Mouse (Mus musculus) embryo, embryonic 10 days (tissue): Measurements from ENCODE around the gene Pip5kl1.

ENCODE experiments used
- DNase-seq: peaks from one replicate; pipeline ENCODE4 v3.0.0-alpha.2; 2015; ENCODE audit warnings: low spot score

Pip5kl1 gene

DNA sequence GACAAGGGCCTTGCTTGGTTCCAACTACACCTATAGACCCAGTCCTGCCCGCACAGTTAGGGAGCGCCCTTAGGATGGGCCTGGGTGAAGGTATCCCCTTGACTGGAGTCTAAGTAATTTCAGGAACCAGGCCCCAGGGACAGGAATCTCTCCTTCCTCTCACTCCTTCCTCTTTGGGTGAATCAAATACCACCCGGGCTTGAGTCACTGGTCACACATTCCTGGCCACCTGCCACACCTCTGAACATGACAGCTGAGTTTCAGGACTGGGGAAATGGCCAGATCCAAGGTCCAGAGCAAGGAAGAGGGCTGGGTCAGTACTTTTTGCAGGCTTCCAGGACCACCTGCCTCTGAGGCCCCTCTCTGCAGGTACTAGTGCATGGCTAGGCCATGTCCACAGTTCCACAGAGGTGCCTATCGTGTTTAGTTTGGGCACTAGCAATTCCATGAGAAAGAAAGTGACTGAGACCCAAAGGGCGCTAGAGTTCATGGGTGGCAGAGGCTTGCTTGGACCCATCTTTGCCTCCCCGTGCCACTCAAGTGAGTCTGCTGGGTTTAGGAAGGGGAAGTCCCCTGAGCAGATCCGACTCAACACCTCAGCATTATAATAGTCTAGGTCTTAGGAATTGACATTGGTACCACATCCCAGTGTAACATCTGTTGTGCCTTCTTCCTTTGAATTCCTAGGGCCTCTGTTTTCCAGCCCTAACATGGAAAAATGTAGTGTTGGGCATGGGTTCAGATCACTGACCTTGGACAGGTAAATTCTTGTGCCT, 26.4 kb upstream of the Pip5kl1 start:
- DNase-seq = no peak

DNA sequence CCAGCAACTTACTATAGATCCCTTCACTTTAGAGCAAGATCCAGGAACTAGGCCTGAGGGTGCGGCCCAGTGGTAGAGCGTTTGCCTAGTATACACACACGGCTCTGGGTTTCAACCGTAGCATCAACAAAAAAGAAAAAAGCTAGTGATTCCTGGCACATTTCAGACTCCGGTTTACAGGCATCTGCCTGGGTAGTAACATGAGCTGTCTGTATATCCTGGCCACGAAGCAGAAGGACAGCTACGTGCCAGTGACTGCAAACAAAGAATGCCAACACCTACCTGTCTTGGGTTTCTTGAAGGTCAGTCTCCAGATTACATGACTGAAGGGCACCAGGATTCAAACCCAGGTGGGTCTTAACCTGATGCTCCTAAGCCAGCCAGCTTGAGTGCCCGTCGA, 25.4 kb upstream of the Pip5kl1 start:
- no peak for DNase-seq

- no peak for DNase-seq
Observed at GRCm38 (mm10) chr2:32549764-32550163, 24.8 kb upstream of the Pip5kl1 start.

DNA sequence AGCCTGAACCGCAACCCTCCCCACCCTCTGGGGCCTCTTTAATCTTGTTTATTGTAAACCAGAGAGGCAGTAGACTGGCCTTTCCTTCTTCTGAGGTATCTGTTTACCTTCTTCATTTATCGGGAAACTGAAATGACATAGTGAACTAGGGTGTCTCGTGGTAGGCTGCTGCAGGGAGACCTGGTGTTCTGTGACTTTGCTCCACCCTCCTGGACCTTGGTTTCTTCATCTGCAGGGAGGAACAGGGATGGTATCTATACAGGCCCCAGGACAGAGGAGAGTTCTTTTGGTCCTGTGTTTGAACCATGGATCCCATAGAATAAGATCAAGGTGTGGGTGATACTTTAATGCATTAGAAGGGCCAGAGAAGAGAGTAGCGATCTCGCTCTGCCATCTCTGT, 23.4 kb upstream of the Pip5kl1 start:
- DNase-seq = no peak

DNA sequence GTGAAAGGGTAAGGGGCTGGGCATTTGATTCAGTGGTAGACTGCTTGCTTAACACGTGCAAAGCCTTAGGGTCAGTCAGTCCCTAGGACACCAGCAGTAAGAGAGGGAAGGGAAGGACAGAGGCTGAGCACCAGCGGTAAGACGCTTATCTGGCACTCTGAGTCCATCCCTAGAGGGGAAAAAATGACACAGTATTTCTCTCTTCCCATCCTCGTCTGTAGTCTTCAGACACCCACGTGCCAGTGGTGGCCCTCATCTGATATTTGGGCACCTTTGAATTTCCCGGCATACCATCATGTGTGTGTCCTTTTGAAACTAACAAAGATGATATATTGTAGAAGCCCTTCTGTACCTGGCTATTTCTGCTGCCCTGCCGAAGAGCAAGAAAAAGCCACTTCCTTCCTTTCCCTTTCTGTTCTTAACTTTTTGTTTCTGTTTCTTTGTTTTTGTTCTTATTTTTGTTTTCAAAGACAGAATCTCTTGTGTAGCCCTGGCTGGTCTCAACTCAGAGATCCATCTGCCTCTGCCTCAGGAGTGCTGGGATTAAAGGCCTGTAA, 20.9 kb upstream of the Pip5kl1 start:
- no peak for DNase-seq

GRCm38 (mm10) chr2:32555484-32555883, 19.1 kb upstream of the Pip5kl1 start:
- peak; percentile 15 for DNase-seq

- DNase-seq = no peak
Observed at GRCm38 (mm10) chr2:32556019-32556418, 18.6 kb upstream of the Pip5kl1 start.

GRCm38 (mm10) chr2:32559570-32559969, 15.0 kb upstream of the Pip5kl1 start:
- peak; percentile 83 for DNase-seq

DNA sequence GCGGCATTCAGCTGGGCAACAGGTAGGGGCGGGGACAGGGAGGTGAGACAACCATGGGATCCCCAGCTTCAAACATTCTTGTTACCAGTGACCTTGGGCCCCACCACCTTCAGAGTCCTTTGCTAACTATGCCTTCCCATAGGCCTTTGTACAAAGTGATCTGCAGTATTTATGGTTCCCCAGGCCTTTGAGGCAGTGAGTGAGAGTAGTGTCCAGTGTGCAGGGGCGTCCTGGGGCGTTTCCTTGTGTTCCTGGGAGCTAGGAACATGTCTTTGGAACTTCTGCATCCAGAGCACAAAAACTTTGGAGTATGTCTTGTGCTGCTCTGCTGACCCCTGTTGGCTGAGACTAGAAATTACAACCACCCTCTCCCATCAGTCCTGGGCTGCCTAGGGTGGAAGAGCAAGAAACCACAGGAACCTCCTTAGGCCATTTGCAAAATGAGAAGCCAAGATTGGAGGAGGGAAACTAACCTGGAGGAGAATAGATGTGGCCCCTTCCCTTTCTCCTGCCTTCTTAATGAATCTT, 8.0 kb upstream of the Pip5kl1 start:
- peak; percentile 81 for DNase-seq

- DNase-seq = no peak
Observed at GRCm38 (mm10) chr2:32568149-32568548, 6.4 kb upstream of the Pip5kl1 start.

- DNase-seq = no peak
Observed at GRCm38 (mm10) chr2:32568941-32569340, 5.7 kb upstream of the Pip5kl1 start.

- DNase-seq = peak; percentile 96
Observed at GRCm38 (mm10) chr2:32570698-32571494, 3.7 kb upstream of the Pip5kl1 start, which contains the start of gene Dpm2. Dpm2 (plus strand) TSS chr2:32570858.

GRCm38 (mm10) chr2:32572196-32572595, 2.4 kb upstream of the Pip5kl1 start:
- DNase-seq = no peak

GRCm38 (mm10) chr2:32574901-32575585, 446 bp downstream of the Pip5kl1 start:
- DNase-seq = peak; percentile 61

DNA sequence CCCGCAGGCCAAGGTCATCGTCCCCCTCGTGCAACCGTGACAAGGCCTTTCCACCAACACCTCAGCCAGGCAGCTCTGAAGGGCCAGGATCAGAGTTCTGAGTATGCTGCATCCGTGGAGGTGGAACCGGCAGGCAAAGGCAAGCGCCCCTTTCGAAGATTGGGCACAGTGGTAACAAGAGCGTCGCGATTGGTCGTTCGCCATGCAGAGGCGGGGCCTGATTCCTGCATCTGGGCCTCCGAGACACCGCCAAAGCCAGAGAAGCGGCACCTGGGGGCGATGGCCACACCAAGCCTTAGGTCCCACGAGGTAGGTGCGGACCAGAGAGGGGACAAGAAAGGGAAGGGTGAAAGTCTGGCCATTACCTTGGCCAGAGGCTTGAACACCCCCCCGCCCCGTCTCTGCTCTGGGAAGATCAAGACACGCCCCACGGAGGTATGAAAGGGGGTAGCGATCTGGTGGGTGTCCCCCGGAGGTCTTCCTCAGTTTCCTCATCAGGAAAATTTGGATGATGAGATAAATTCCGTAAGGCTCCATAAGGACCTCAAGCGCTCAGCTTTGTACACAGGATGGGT, 1.1 kb downstream of the Pip5kl1 start, which contains the start of gene 9430097D07Rik:
TSS of gene 9430097D07Rik (minus strand) at position 99 of the 575 bp plus-strand sequence.
- DNase-seq = peak; percentile 91

- no peak for DNase-seq
Observed at GRCm38 (mm10) chr2:32576532-32576931, 1.9 kb downstream of the Pip5kl1 start.

GRCm38 (mm10) chr2:32578146-32579046, 3.8 kb downstream of the Pip5kl1 start:
- no peak for DNase-seq

- peak; percentile 45 for DNase-seq
Observed at GRCm38 (mm10) chr2:32581450-32582095, 7.0 kb downstream of the Pip5kl1 start.

- DNase-seq = peak; percentile 95
Observed at GRCm38 (mm10) chr2:32582830-32583799, 8.5 kb downstream of the Pip5kl1 start.
